In the genomic region with DNA sequence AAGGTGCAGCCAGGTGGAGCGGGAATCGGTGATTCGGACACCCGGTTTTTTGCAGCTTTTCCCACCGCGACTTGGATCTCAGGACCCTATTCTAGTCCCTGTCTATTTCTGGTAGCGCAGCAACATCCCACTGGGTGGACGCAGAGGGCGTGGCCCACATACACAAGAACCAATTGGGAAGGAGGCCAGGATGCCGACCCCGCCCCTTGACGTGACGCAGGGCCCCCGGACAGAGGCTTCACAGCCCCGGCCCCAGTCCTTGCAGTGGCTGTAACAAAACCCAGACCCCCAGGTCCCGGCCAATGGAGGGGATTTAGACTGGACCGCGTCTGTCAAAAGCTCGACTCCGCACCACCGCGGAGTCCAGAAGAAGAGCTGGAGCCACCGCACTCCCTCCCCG, we compare ENCODE assay signal across 9 mouse cellular contexts. TPM values are rescaled to one million over a fixed set of nuclear protein-coding genes. Genes with fewer than 3 reads are reported as not detected.
DNase-seq lines count a peak whose midpoint lies in the region; ATAC-seq and TF ChIP-seq lines count a peak whose summit lies in the region.
"Had no signal": no experiment of that assay in that cellular context is flagged by ENCODE, and none has a peak within 500 bp of the region (broad histone marks: within the 10 kb centered on the region; RNA-seq: fewer than 3 reads in every experiment).

A gene (plus strand): TSS at position 275 of the 400 bp plus-strand sequence.

- no peak within 1 kb of the TSS for H3K4me2 ChIP-seq in kidney, postnatal 0 days (ENCODE audit: low read length)
- peak within 1 kb of the TSS; percentile 68 for H3K4me2 ChIP-seq in forebrain, embryonic 12.5 days
- H3K4me2 ChIP-seq in midbrain, embryonic 13.5 days (replicated peaks) = peak within 1 kb of the TSS; percentile 57

- no peak within 1 kb of the TSS for H3K27ac ChIP-seq in kidney, postnatal 0 days
- 0 out of 2 replicates have a peak within 1 kb of the TSS, but pooled peaks have one; percentile 31 for H3K27ac ChIP-seq in forebrain, embryonic 12.5 days
- H3K27ac ChIP-seq in limb, embryonic 10.5 days = no peak within 1 kb of the TSS
- H3K27ac ChIP-seq in midbrain, embryonic 13.5 days = no peak within 1 kb of the TSS

- peaks cover 3% of the 10 kb centered on the region; the same call in 1 of the 2 replicates for H3K4me1 ChIP-seq in kidney, postnatal 0 days (replicated peaks; ENCODE audit: insufficient read depth, low read length)
- H3K4me1 ChIP-seq in forebrain, embryonic 12.5 days = peaks cover 65% of the 10 kb centered on the region
- peaks cover 53% of the 10 kb centered on the region for H3K4me1 ChIP-seq in limb, embryonic 10.5 days
- H3K4me1 ChIP-seq in midbrain, embryonic 13.5 days (replicated peaks) = peaks cover 50% of the 10 kb centered on the region

- H3K27me3 ChIP-seq in kidney, postnatal 0 days (ENCODE audit: insufficient read depth, low read length) = peaks cover 86% of the 10 kb centered on the region
- H3K27me3 ChIP-seq in forebrain, embryonic 12.5 days = peaks cover 87% of the 10 kb centered on the region
- peaks cover 100% of the 10 kb centered on the region for H3K27me3 ChIP-seq in limb, embryonic 10.5 days (ENCODE audit: low read depth, poor library complexity, severe bottlenecking)
- peaks cover 93% of the 10 kb centered on the region for H3K27me3 ChIP-seq in midbrain, embryonic 13.5 days

- no peak for TF ChIP-seq CTCF in kidney, postnatal 0 days (IDR thresholded peaks at IDR 0.05; ENCODE audit: low read depth)

- H3K9ac ChIP-seq in kidney, postnatal 0 days (ENCODE audit: low read depth, low read length) = no peak within 1 kb of the TSS
- peak within 1 kb of the TSS; percentile 43 for H3K9ac ChIP-seq in forebrain, embryonic 12.5 days
- H3K9ac ChIP-seq in midbrain, embryonic 13.5 days (replicated peaks) = no peak within 1 kb of the TSS

- intact Hi-C loops in left cerebral cortex, postnatal 14 days (cut with DNase I) = no loop called here

- WGBS in kidney, postnatal 0 days = under 1% methylated on average over 24 of the region's 24 CpGs
- 0% methylated on average over 24 of the region's 24 CpGs for WGBS in forebrain, embryonic 12.5 days
- WGBS in limb, embryonic 10.5 days = under 1% methylated on average over 24 of the region's 24 CpGs
- under 1% methylated on average over 24 of the region's 24 CpGs for WGBS in midbrain, embryonic 13.5 days

- H3K36me3 ChIP-seq in kidney, postnatal 0 days (ENCODE audit: insufficient read depth, low read length) = no peaks in the 10 kb centered on the region
- no peaks in the 10 kb centered on the region for H3K36me3 ChIP-seq in forebrain, embryonic 12.5 days (replicated peaks)
- H3K36me3 ChIP-seq in limb, embryonic 10.5 days = no peaks in the 10 kb centered on the region
- H3K36me3 ChIP-seq in midbrain, embryonic 13.5 days = no peaks in the 10 kb centered on the region

- DNase-seq in kidney, postnatal 0 days (ENCODE audit: low spot score) = no peak
- no peak for DNase-seq in kidney, adult 9 months
- peak; percentile 86 for DNase-seq in limb, embryonic 10.5 days (ENCODE audit: low spot score)
- DNase-seq in layer of hippocampus, adult 18-20 months (ENCODE audit: low spot score in 2 of 2) = no peak
- no peak for DNase-seq in gastrocnemius, adult 8-10 months (ENCODE audit: low spot score in 2 of 2)
- DNase-seq in left cerebral cortex, postnatal 14 days (ENCODE audit: low spot score in 2 of 2) = no peak

- H3K4me3 ChIP-seq in kidney, postnatal 0 days (replicated peaks; ENCODE audit: low read depth, low read length) = 0 out of 2 replicates have a peak within 1 kb of the TSS, but pooled peaks have one; percentile 1
- peak within 1 kb of the TSS; percentile 46 for H3K4me3 ChIP-seq in forebrain, embryonic 12.5 days (replicated peaks)
- H3K4me3 ChIP-seq in limb, embryonic 10.5 days = peak within 1 kb of the TSS; percentile 25
- peak within 1 kb of the TSS; percentile 34 for H3K4me3 ChIP-seq in midbrain, embryonic 13.5 days (replicated peaks)

- ATAC-seq in kidney, postnatal 0 days (replicated peaks; ENCODE audit: low FRiP score, low read depth) = no peak
- peak; percentile 76 for ATAC-seq in forebrain, embryonic 12.5 days (ENCODE audit: low FRiP score)
- ATAC-seq in midbrain, embryonic 13.5 days = peak; percentile 62

- no peaks in the 10 kb centered on the region for H3K9me3 ChIP-seq in kidney, postnatal 0 days (replicated peaks; ENCODE audit: low read length)
- H3K9me3 ChIP-seq in forebrain, embryonic 12.5 days = no peaks in the 10 kb centered on the region
- H3K9me3 ChIP-seq in limb, embryonic 10.5 days (replicated peaks) = no peaks in the 10 kb centered on the region
- H3K9me3 ChIP-seq in midbrain, embryonic 13.5 days = no peaks in the 10 kb centered on the region

RNA-seq across cellular contexts. Expression of the gene that starts here (rescaled TPM):
- polyA plus RNA-seq in kidney, postnatal 0 days (2015; fragmentation: Nextera tagmentation; extraction: Ambion mirVana) = not detected in 2 replicates
- polyA plus RNA-seq in forebrain, embryonic 12.5 days (2016; fragmentation: Nextera tagmentation; extraction: Ambion mirVana) = 6.3 and 8.3 TPM in 2 replicates
- polyA plus RNA-seq in limb, embryonic 10.5 days (2016; fragmentation: Nextera tagmentation; extraction: Ambion mirVana) = 0.65 TPM in 1 of 2 replicates, not detected in the other
- 0.85 and 1.0 TPM in 2 replicates for polyA plus RNA-seq in midbrain, embryonic 13.5 days (2015; fragmentation: Nextera tagmentation; extraction: Ambion mirVana)
- not detected for total RNA-seq in layer of hippocampus, adult 18-20 months (2021)
- not detected for total RNA-seq in gastrocnemius, adult 8-10 months (2022)
- not detected for total RNA-seq in left cerebral cortex, postnatal 14 days (2021)
- total RNA-seq: MEL had no signal

Comparison
In these comparisons a context has a peak if more than half of its experiments do, and no peak if none do; other contexts are left out.
1. Peak in DNase-seq and H3K4me3 ChIP-seq in limb, embryonic 10.5 days; RNA of the gene not detected or under 1 TPM.